Mouse (Mus musculus) heart, adult 2 months (tissue): ENCODE measurements around the gene Phox2a. TPM values are rescaled to one million over a fixed set of nuclear protein-coding genes. Genes with fewer than 3 reads are reported as not detected.

Experiments
- DNase-seq, 2 experiments: peaks; one replicate each; pipeline ENCODE4 v3.0.0; 2021
- H3K27ac ChIP-seq: fragments of 200-600 bp; 2 replicates; pipeline ENCODE4 v1.8.1; 2022
- H3K27me3 ChIP-seq: fragments of 200-500 bp; 2 replicates; pipeline ENCODE4 v1.6.1; 2012; ENCODE audit warnings: mild to moderate bottlenecking, low read length, inconsistent platforms, mixed read lengths; ENCODE audit not compliant: control insufficient read depth, insufficient read depth
- H3K36me3 ChIP-seq: fragments of 200-500 bp; 2 replicates; pipeline ENCODE4 v1.6.1; 2012; ENCODE audit warnings: low read length, inconsistent platforms; ENCODE audit not compliant: control insufficient read depth, insufficient read depth
- H3K4me1 ChIP-seq: fragments of 200-500 bp; 2 replicates; pipeline ENCODE4 v1.6.1; 2011; ENCODE audit warnings: low read length; ENCODE audit not compliant: control insufficient read depth, insufficient read depth
- H3K4me3 ChIP-seq: fragments of 200-600 bp; 2 replicates; pipeline ENCODE4 v1.8.1; 2022
- H3K79me2 ChIP-seq: fragments of 200-500 bp; replicated peaks from 2 replicates; pipeline ENCODE4 v1.6.1; 2012; ENCODE audit warnings: mild to moderate bottlenecking, inconsistent platforms, low read length, moderate library complexity, mixed read lengths; ENCODE audit not compliant: control insufficient read depth, insufficient read depth
- H3K9ac ChIP-seq: fragments of 200-500 bp; 2 replicates; pipeline ENCODE4 v1.6.1; 2012; ENCODE audit warnings: low read depth, mild to moderate bottlenecking, control low read depth, inconsistent platforms, low read length, mixed read lengths
- CTCF ChIP-seq: fragments of 200-600 bp; IDR thresholded peaks from 2 replicates; pipeline ENCODE4 v1.8.1; 2022; ENCODE audit warnings: antibody characterized with exemption, mild to moderate bottlenecking, moderate library complexity
- EP300 ChIP-seq: fragments of 200-500 bp; IDR thresholded peaks from 2 replicates; pipeline ENCODE4 v1.6.1; 2011; ENCODE audit warnings: low read depth, low read length, control low read depth; ENCODE audit not compliant: insufficient read depth
- POLR2A ChIP-seq: fragments of 200-500 bp; IDR thresholded peaks from 2 replicates; pipeline ENCODE4 v1.6.1; 2011; ENCODE audit warnings: mild to moderate bottlenecking, low read depth, low read length, control low read depth; ENCODE audit not compliant: insufficient read depth
- WGBS: fragments of 180-500 bp; shearing (Covaris S2); methylation state at CpG from one replicate; pipeline ENCODE4 v1.1.7; 2018; 5-methylcytosine and 5-hydroxymethylcytosine counted together
- intact Hi-C: fragments of 180-260 bp; cut with DNase I; formaldehyde crosslinking; loops from one replicate; pipeline ENCODE4 v1.15.1; 2025
- polyA plus RNA-seq: library from polyadenylated mRNA; depleted of rRNA; stranded (reverse); fragments of >200 nt; gene quantifications from 2 replicates; pipeline ENCODE4 v1.2.3, GENCODE M21; 2012
- total RNA-seq, 2 experiments: library from RNA; stranded (reverse); gene quantifications; 2 replicates each; pipeline ENCODE4 v1.2.3; 2021

Gene Phox2a
- total and polyA plus RNA-seq, 3 experiments: 0.14 to 0.34 (median 0.33) TPM

DNA sequence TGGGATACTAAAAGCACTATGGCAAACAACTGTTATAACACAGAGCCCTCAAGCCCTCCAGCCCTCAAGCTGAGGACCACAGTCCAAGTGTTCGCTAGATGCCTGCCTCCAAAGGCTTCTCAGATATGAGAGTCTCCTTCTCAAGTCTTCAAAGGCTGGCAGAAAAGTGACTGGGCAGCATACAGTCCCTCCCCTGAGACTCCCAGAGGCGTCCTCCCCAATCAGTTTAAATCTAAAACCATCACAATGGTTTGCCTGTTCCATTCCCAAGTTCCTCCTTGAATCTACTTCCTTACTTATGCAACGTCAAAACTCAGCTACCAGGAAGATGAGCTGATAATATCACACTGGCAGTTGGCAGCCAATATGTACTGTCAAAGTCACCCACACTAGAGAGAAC, 45.3 kb downstream of the Phox2a start, which contains the start of gene Anapc15:
Anapc15 (plus strand) TSS at position 301 of the 400 bp plus-strand sequence.
- WGBS: 53% methylated on average over 3 of the region's 3 CpGs
- H3K27ac ChIP-seq: no peak within 1 kb of the TSS
- peaks cover 3% of the 10 kb centered on the region; the same call in 1 of the 2 replicates for H3K4me1 ChIP-seq
- DNase-seq: no peak
- H3K27me3 ChIP-seq: no peaks in the 10 kb centered on the region
- no peaks in the 10 kb centered on the region for H3K79me2 ChIP-seq
- no peak for TF ChIP-seq POLR2A
- TF ChIP-seq CTCF: no peak
- no peak for TF ChIP-seq EP300
- no peak within 1 kb of the TSS for H3K4me3 ChIP-seq
- H3K36me3 ChIP-seq: no peaks in the 10 kb centered on the region
- intact Hi-C loops: no loop called here
- no peak within 1 kb of the TSS for H3K9ac ChIP-seq

DNA sequence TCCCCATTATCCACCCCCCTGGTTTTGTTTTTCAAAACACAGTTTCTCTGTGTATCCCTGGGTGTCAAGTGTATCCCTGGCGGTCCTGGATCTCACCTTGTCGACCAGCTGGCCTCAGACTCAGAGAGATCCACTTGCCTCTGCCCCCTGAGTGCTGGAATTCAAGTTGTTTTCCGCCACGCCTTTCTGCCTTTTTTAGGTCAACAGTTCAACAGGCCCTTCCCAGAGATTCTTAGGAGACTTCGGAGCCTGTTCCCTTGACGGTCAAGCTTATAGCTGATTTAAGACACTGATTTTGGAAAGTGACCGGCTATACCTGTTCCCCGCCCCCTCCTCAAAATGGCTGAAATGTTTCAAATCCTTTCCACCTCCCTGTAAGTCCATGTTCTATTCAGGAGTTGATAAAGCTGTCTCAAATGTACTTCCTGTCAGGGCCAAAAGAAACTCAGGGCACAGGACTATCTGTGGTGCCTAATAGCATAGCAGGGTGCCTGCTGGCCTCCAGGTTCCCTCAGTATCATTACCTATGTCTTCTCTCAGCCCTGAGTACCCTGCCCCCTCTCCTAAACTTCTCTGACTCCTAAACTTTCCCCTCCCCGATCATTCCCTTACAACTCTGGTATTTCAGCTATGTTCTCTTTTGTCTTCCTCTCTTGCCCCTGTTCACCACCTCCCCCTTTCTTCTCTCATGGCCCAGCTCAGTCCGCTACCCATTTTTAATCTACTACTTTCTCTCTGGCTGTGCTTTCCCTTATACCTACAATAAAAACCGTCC, 48.6 kb downstream of the Phox2a start:
- intact Hi-C loops: no loop called here
- Histone ChIP-seq H3K9ac (no peak overlapping the region), H3K27me3 (no peaks in the 10 kb centered on the region), H3K36me3 (no peaks in the 10 kb centered on the region), H3K79me2 (no peaks in the 10 kb centered on the region), H3K4me1 (peaks cover 5% of the 10 kb centered on the region), H3K4me3 (no peak overlapping the region), H3K27ac (no peak overlapping the region)
- TF ChIP-seq EP300 (no peak), CTCF (no peak)
- no peak for DNase-seq
- WGBS: 92% methylated on average over 11 of the region's 11 CpGs

DNA sequence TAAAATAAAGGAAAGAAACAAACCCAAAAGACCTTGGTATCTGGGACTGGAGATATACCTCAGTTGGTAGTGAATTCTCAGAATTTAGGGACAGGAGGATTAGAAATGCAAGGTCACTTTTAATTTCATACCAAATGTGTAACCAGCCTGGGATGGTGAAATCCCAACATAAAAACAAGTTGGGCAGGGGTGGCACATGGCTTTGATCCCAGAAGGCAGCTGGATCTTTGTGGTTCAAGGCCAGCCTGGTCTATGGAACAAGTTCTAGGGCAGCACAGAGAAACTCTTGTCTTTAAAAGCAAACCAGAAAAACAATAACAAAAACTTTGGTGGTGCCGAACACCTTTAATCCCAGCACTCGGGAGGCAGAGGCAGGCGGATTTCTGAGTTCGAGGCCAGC, 49.4 kb downstream of the Phox2a start:
- 96% methylated on average over 4 of the region's 4 CpGs for WGBS
- no peak for DNase-seq

DNA sequence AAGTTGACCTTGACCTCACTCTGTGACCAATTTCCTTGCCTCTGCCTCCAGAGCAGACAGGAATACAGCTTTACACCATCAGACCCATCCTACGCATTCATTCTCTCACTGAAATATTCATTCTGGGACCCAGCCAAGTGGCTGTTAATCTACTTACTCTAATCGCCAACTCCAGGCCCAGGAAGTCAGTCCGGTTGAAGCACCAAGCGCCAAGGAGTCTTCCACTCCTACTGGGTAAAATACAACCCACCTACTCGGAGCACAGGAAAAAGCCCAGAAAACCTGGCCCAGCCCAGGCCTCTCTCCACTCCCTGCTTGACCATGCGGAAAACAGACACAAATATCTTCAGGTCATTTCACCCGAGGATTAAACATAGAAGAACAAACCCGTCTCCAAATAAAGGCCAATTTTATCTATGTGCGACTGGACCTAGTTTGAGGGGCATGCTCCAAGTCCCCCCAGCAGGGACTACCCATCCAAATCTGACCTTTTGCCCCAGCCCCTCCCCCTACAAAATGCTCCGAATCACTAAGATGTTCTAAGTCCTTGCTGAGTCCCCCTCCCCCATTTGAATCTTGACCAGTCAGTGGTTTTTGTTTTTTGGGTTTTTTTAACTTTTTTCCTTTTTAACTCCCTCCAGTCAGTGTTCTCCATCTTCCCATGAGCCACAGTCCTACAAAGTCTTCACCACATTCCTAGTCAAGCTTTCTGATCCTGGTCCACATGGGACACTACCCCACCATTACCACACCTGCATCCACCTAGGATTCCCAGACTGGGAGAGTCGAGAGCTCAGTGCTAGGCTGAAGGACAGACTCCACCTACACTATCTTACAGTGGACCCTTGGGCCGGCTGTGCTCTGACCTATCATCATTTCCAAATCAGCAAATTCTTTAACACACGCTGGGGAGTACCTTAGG, 50.4 kb downstream of the Phox2a start:
- no peak for DNase-seq
- no peaks in the 10 kb centered on the region for H3K36me3 ChIP-seq
- peaks cover 5% of the 10 kb centered on the region for H3K4me1 ChIP-seq
- WGBS: 47% methylated on average over 13 of the region's 13 CpGs
- no peak overlapping the region for H3K27ac ChIP-seq
- no peak overlapping the region for H3K4me3 ChIP-seq
- no peaks in the 10 kb centered on the region for H3K27me3 ChIP-seq
- H3K9ac ChIP-seq: no peak overlapping the region
- intact Hi-C loops: no loop called here
- TF ChIP-seq POLR2A (no peak), CTCF (no peak), EP300 (no peak)
- H3K79me2 ChIP-seq: no peaks in the 10 kb centered on the region

More for the DNA sequence above, 49.4 kb downstream of the Phox2a start:
- Histone ChIP-seq H3K27ac (no peak overlapping the region), H3K79me2 (no peaks in the 10 kb centered on the region), H3K4me1 (peaks cover 5% of the 10 kb centered on the region), H3K9ac (no peak overlapping the region), H3K36me3 (no peaks in the 10 kb centered on the region), H3K4me3 (no peak overlapping the region), H3K27me3 (no peaks in the 10 kb centered on the region)
- intact Hi-C loops: no loop called here
- TF ChIP-seq EP300 (no peak), POLR2A (no peak), CTCF (no peak)

DNA sequence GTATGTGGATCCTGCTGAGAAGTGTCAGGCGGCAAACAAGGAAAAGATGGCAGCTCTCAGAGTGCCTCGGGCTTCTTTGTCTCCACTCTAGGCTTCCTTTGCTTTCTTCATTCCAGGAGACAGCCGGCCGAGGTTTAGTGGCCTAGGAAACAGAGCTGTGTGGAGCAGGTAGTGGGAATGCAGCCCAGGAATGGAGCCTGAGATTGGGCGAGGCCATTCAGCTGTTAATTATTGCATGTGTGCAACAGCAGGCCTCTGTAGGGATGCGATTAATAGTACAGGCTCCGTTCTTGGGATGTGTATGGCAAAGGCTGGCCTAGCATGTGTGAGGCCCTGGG, 51.0 kb downstream of the Phox2a start:
- H3K4me1 ChIP-seq: peaks cover 5% of the 10 kb centered on the region
- no peak overlapping the region for H3K4me3 ChIP-seq
- no peak overlapping the region for H3K27ac ChIP-seq

DNA sequence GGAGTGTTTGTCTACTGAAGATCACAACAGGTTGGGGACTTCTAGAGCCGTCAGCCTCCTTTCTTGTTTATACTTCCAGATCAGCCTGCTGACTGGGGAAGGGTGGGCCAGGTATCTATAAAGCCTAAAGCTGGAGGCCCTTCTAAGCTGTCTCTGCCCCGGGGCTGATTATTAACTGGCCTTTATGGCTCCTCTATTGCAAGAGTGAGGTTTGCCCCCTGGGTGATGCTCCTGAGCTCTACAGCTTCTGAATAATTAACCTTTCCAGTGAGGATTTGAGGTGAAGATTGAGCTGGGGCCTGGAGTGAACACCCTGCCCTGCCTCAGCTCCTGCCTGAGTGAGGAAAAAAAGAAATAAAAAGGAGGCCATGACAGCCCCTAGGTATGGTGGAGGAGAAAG, 52.5 kb downstream of the Phox2a start, which contains the start of gene Folr1:
Folr1 (minus strand) TSS at position 160 of the 400 bp plus-strand sequence.
- no peak within 1 kb of the TSS for H3K27ac ChIP-seq
- WGBS: 97% methylated on average over 2 of the region's 2 CpGs

More for the DNA sequence above, 51.0 kb downstream of the Phox2a start:
- Histone ChIP-seq H3K36me3 (no peaks in the 10 kb centered on the region), H3K79me2 (no peaks in the 10 kb centered on the region), H3K27me3 (no peaks in the 10 kb centered on the region), H3K9ac (no peak overlapping the region)
- WGBS: 85% methylated on average over 7 of the region's 7 CpGs
- DNase-seq: no peak
- TF ChIP-seq EP300: no peak
- intact Hi-C loops: no loop called here

More for the DNA sequence above, 52.5 kb downstream of the Phox2a start, which contains the start of gene Folr1:
- Histone ChIP-seq H3K4me3 (no peak within 1 kb of the TSS), H3K36me3 (no peaks in the 10 kb centered on the region), H3K27me3 (no peaks in the 10 kb centered on the region), H3K4me1 (peaks cover 5% of the 10 kb centered on the region), H3K9ac (no peak within 1 kb of the TSS), H3K79me2 (no peaks in the 10 kb centered on the region)
- DNase-seq: no peak
- TF ChIP-seq POLR2A: no peak
- TF ChIP-seq CTCF: no peak
- TF ChIP-seq EP300: no peak
- intact Hi-C loops: no loop called here
